Mouse (Mus musculus) thymus, adult 2 months (tissue): ENCODE data around the gene Tmem229b. TPM values are rescaled to one million over a fixed set of nuclear protein-coding genes. Genes with fewer than 3 reads are reported as not detected.
A peak's percentile ranks its signal among the peaks of the same experiment; 100 is the strongest.
"Not testable (repeated sequence)": the region's sequence is repeated elsewhere in the genome, so short reads cannot be mapped to it uniquely, and the experiment has no call there.

ENCODE experiments used
- DNase-seq: peaks from one replicate; pipeline ENCODE4 v3.0.0; 2021
- H3K27ac ChIP-seq: fragments of 200-500 bp; 2 replicates; pipeline ENCODE4 v1.5.1; 2012; ENCODE audit warnings: low read length, control low read depth; ENCODE audit not compliant: control insufficient read depth, insufficient read depth
- H3K27me3 ChIP-seq: fragments of 200-500 bp; 2 replicates; pipeline ENCODE4 v1.6.1; 2012; ENCODE audit warnings: mild to moderate bottlenecking, low read length, moderate library complexity, mixed read lengths; ENCODE audit not compliant: control insufficient read depth, insufficient read depth
- H3K36me3 ChIP-seq: fragments of 200-500 bp; 2 replicates; pipeline ENCODE4 v1.6.1; 2012; ENCODE audit warnings: mild to moderate bottlenecking, low read length, moderate library complexity; ENCODE audit not compliant: control insufficient read depth, insufficient read depth
- H3K4me1 ChIP-seq: fragments of 200-500 bp; replicated peaks from 2 replicates; pipeline ENCODE4 v1.6.1; 2012; ENCODE audit warnings: low read length; ENCODE audit not compliant: control insufficient read depth, insufficient read depth
- H3K4me3 ChIP-seq: fragments of 200-500 bp; 2 replicates; pipeline ENCODE4 v1.5.1; 2012; ENCODE audit warnings: mild to moderate bottlenecking, low read length, control low read depth, moderate library complexity; ENCODE audit not compliant: control insufficient read depth, insufficient read depth
- CTCF ChIP-seq: fragments of 200-500 bp; IDR thresholded peaks from 2 replicates; pipeline ENCODE4 v1.5.1; 2012; ENCODE audit warnings: mild to moderate bottlenecking, control low read depth, low read length, moderate library complexity, borderline replicate concordance; ENCODE audit not compliant: control insufficient read depth, poor library complexity, insufficient read depth; ENCODE audit errors: extremely low read depth
- POLR2A ChIP-seq: fragments of 200-500 bp; IDR thresholded peaks from 2 replicates; pipeline ENCODE4 v1.6.1; 2012; ENCODE audit warnings: mild to moderate bottlenecking, low read length, control low read depth, moderate library complexity; ENCODE audit not compliant: control insufficient read depth, poor library complexity, insufficient read depth; ENCODE audit errors: extremely low read depth
- WGBS: fragments of 180-500 bp; shearing (Covaris S2); methylation state at CpG from one replicate; pipeline ENCODE4 v1.1.7; 2018; 5-methylcytosine and 5-hydroxymethylcytosine counted together
- polyA plus RNA-seq: library from polyadenylated mRNA; depleted of rRNA; stranded (reverse); fragments of >200 nt; gene quantifications from 2 replicates; pipeline ENCODE4 v1.2.3, GENCODE M21; 2012

Tmem229b gene
- polyA plus RNA-seq, 1 experiment = 82.4 TPM

- H3K4me3 ChIP-seq = peak within 1 kb of the TSS; percentile 36
- no peak within 1 kb of the TSS for H3K27ac ChIP-seq
- H3K4me1 ChIP-seq = peaks cover 10% of the 10 kb centered on the region
- peaks cover 11% of the 10 kb centered on the region for H3K27me3 ChIP-seq
- 3% methylated on average over 79 of the region's 80 CpGs for WGBS
- no peaks in the 10 kb centered on the region for H3K36me3 ChIP-seq
- DNase-seq = peak; percentile 18
- no peak for TF ChIP-seq CTCF
- no peak for TF ChIP-seq POLR2A
These were observed 21.8 kb upstream of the Tmem229b start, which contains the start of gene Plekhh1 for GRCm38 (mm10) chr12:79028911-79029861. Plekhh1 (plus strand) TSS chr12:79029163.

- not testable (repeated sequence) for H3K4me3 ChIP-seq, H3K27ac ChIP-seq, H3K36me3 ChIP-seq, DNase-seq
- Histone ChIP-seq H3K4me1 (peaks cover 10% of the 10 kb centered on the region), H3K27me3 (peaks cover 11% of the 10 kb centered on the region)
- WGBS = 97% methylated on average over 8 of the region's 8 CpGs
These were observed 20.1 kb upstream of the Tmem229b start for GRCm38 (mm10) chr12:79027526-79027925.

- H3K27me3 ChIP-seq = no peaks in the 10 kb centered on the region
- TF ChIP-seq POLR2A (no peak), CTCF (no peak)
- peak; percentile 31 for DNase-seq
- WGBS = 58% methylated on average over 3 of the region's 3 CpGs
- H3K36me3 ChIP-seq = no peaks in the 10 kb centered on the region
- no peak overlapping the region for H3K27ac ChIP-seq
- H3K4me1 ChIP-seq = peaks cover 1% of the 10 kb centered on the region
- H3K4me3 ChIP-seq = no peak overlapping the region
These were observed 15.5 kb upstream of the Tmem229b start for GRCm38 (mm10) chr12:79022882-79023281.

- Histone ChIP-seq H3K27me3 (no peaks in the 10 kb centered on the region), H3K36me3 (no peaks in the 10 kb centered on the region), H3K4me1 (peaks cover 4% of the 10 kb centered on the region), H3K27ac (no peak overlapping the region), H3K4me3 (no peak overlapping the region)
- no peak for DNase-seq
- 94% methylated on average over 1 of the region's 1 CpGs for WGBS
- TF ChIP-seq POLR2A (no peak), CTCF (no peak)
These were observed 14.5 kb upstream of the Tmem229b start for GRCm38 (mm10) chr12:79021902-79022301.

GRCm38 (mm10) chr12:79017994-79018399 is 10.6 kb upstream of the Tmem229b start:
- 16% methylated on average over 4 of the region's 4 CpGs for WGBS
- no peaks in the 10 kb centered on the region for H3K36me3 ChIP-seq
- H3K27ac ChIP-seq = no peak overlapping the region
- H3K4me1 ChIP-seq = peaks cover 4% of the 10 kb centered on the region
- peak; percentile 10 for DNase-seq
- no peaks in the 10 kb centered on the region for H3K27me3 ChIP-seq
- H3K4me3 ChIP-seq = no peak overlapping the region
- TF ChIP-seq POLR2A = no peak
- no peak for TF ChIP-seq CTCF

GRCm38 (mm10) chr12:79016109-79016508 is 8.7 kb upstream of the Tmem229b start:
- no peaks in the 10 kb centered on the region for H3K27me3 ChIP-seq
- 93% methylated on average over 5 of the region's 5 CpGs for WGBS
- no peaks in the 10 kb centered on the region for H3K36me3 ChIP-seq
- DNase-seq = no peak
- no peak for TF ChIP-seq POLR2A
- no peak for TF ChIP-seq CTCF
- peaks cover 4% of the 10 kb centered on the region for H3K4me1 ChIP-seq
- H3K4me3 ChIP-seq = no peak overlapping the region
- H3K27ac ChIP-seq = no peak overlapping the region

GRCm38 (mm10) chr12:79010569-79010968 is 3.1 kb upstream of the Tmem229b start:
- H3K27me3 ChIP-seq = no peaks in the 10 kb centered on the region
- DNase-seq = no peak
- TF ChIP-seq CTCF (no peak), POLR2A (no peak)
- 92% methylated on average over 3 of the region's 3 CpGs for WGBS
- no peak overlapping the region for H3K27ac ChIP-seq
- H3K4me1 ChIP-seq = peaks cover 9% of the 10 kb centered on the region
- H3K36me3 ChIP-seq = no peaks in the 10 kb centered on the region
- H3K4me3 ChIP-seq = no peak overlapping the region
